Mouse (Mus musculus) forebrain, embryonic 15.5 days (tissue): ENCODE measurements around the gene Cdc42ep5. TPM values are rescaled to one million over a fixed set of nuclear protein-coding genes. Genes with fewer than 3 reads are reported as not detected.
"Not testable (repeated sequence)": the region's sequence is repeated elsewhere in the genome, so short reads cannot be mapped to it uniquely, and the experiment has no call there.

Source experiments
- ATAC-seq: fragments of 200-750 bp; cut with Nextera tagmentation; replicated peaks from 2 replicates; pipeline ENCODE4 v1.8.0; 2017; ENCODE audit warnings: mild to moderate bottlenecking, moderate TSS enrichment, moderate library complexity
- H3K27ac ChIP-seq: fragments of 300-500 bp; sonication (generic); replicated peaks from 2 replicates; pipeline ENCODE4 v1.5.1; 2015; ENCODE audit warnings: mild to moderate bottlenecking, inconsistent platforms
- H3K27me3 ChIP-seq: fragments of 300-500 bp; sonication (generic); 2 replicates; pipeline ENCODE4 v1.6.1; 2015; ENCODE audit warnings: inconsistent platforms
- H3K36me3 ChIP-seq: fragments of 300-500 bp; sonication (generic); 2 replicates; pipeline ENCODE4 v1.6.1; 2015; ENCODE audit warnings: mild to moderate bottlenecking, inconsistent platforms
- H3K4me1 ChIP-seq: fragments of 300-500 bp; sonication (generic); 2 replicates; pipeline ENCODE4 v1.6.1; 2015; ENCODE audit warnings: inconsistent platforms
- H3K4me2 ChIP-seq: fragments of 300-500 bp; sonication (generic); replicated peaks from 2 replicates; pipeline ENCODE4 v1.6.1; 2015; ENCODE audit warnings: mild to moderate bottlenecking, inconsistent platforms
- H3K4me3 ChIP-seq: fragments of 300-500 bp; sonication (generic); 2 replicates; pipeline ENCODE4 v1.5.1; 2015; ENCODE audit warnings: mild to moderate bottlenecking, inconsistent platforms
- H3K9ac ChIP-seq: fragments of 300-500 bp; sonication (generic); replicated peaks from 2 replicates; pipeline ENCODE4 v1.6.1; 2015; ENCODE audit warnings: mild to moderate bottlenecking, inconsistent platforms
- H3K9me3 ChIP-seq: fragments of 300-500 bp; sonication (generic); 2 replicates; pipeline ENCODE4 v1.6.1; 2016; ENCODE audit warnings: inconsistent platforms
- WGBS: fragments of 180-500 bp; shearing (Covaris S2); methylation state at CpG from one replicate; pipeline ENCODE4 v1.1.7; 2015; ENCODE audit warnings: mixed read lengths; 5-methylcytosine and 5-hydroxymethylcytosine counted together
- polyA plus RNA-seq: library from polyadenylated mRNA; unstranded; fragments of >200 nt; fragmentation: Nextera tagmentation; extraction: Ambion mirVana; gene quantifications from 2 replicates; pipeline ENCODE4 v1.2.1, GENCODE M21; 2015

Cdc42ep5 gene
- polyA plus RNA-seq: 4.1 and 6.0 TPM in 2 replicates

DNA sequence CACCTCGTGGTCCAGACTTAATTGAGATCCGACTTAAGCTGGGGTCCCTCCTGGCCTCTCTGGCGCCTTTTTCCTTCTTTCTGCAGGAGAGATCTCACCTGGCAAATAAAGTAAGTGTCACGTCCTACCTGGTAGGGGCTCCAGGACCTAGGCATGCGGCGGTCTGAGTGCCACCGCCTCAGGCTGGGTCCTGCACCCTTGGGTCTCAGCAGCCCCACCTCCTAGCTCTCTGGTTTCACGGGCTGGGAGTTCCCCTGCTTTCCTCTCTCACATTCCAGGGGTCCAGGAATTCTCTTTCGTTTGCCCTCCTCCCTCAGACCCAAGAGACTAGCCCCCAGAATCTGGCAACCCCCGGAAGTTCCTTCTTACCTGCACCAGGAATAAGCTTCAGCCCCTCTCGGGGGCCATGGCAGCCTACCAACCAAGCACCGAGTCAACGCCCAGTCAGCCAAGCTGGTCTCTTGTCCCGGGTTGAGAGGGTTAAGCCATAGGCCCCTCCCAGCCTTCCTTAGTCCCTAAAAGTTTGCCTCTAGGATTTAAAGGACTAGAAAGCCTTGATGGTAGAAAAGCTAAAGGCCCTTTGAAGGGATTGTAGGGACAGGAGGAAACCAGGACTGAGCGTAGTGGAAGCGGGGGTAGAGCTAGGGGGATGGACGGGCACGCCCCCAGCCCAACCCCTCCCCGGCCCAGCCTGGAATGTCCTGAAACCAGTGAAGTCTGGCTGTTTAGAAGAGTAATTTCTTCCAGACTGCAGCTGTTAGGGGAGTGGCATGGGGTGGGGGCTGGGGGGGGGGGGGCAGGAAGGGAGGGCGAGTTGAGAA, at the start of gene Cdc42ep5:
Gene Cdc42ep5, minus strand, starts transcription at position 771 of the 821 bp plus-strand sequence.
- Histone ChIP-seq H3K27me3 (no peaks in the 10 kb centered on the region), H3K4me2 (peak within 1 kb of the TSS; percentile 36), H3K36me3 (no peaks in the 10 kb centered on the region), H3K9me3 (no peaks in the 10 kb centered on the region), H3K27ac (no peak within 1 kb of the TSS), H3K4me3 (peak within 1 kb of the TSS; percentile 23), H3K4me1 (peaks cover 9% of the 10 kb centered on the region), H3K9ac (0 out of 2 replicates have a peak within 1 kb of the TSS, but pooled peaks have one; percentile 22)
- WGBS: under 1% methylated on average over 19 of the region's 20 CpGs
- ATAC-seq: peak; percentile 73

DNA sequence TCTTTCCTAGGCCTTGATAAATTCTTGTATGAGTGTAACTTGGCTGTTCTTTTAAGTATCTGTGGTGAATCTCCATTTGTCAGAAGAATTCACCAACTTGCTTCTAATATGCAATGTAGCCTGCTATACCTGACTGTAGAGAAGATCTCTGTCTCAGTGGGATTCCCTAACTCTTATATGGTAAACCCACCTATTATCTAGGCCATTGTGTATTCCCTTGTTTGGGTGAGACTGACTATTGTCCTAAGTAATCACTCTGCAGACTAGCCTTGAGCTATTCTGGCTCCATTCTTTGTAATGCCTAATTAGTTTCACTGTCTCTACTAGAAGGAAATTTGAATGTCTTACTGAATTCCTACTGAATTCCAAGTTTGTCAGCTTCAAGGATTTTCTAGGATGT, 48.8 kb upstream of the Cdc42ep5 start:
- not testable (repeated sequence) for H3K4me3 ChIP-seq, H3K27ac ChIP-seq, H3K4me2 ChIP-seq, H3K9me3 ChIP-seq, ATAC-seq, H3K4me1 ChIP-seq, H3K9ac ChIP-seq, H3K27me3 ChIP-seq, H3K36me3 ChIP-seq

DNA sequence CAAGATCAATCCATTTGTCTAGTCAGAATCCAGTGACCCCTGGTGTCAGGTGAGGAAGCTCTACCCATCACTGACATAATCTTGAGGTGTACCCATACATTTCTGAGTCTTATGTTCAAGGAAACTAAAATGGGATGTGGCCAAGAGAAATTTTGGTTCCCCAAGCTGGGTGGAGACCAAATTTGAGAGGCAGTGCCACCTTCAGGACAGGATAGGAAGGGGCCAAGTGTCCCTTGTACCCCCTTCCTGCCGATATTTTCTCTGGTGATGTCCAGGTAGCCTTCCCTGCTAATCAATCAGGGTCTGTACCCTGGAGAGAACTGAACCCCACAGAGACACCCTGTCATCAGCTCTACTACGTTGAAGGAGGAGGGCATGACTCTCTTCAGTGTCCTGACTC, 44.0 kb upstream of the Cdc42ep5 start:
- Histone ChIP-seq H3K27ac (no peak overlapping the region), H3K36me3 (no peaks in the 10 kb centered on the region), H3K4me1 (no peaks in the 10 kb centered on the region), H3K9me3 (no peaks in the 10 kb centered on the region), H3K4me3 (no peak overlapping the region), H3K9ac (no peak overlapping the region), H3K27me3 (no peaks in the 10 kb centered on the region), H3K4me2 (no peak overlapping the region)
- 36% methylated on average over 2 of the region's 2 CpGs for WGBS
- no peak for ATAC-seq

DNA sequence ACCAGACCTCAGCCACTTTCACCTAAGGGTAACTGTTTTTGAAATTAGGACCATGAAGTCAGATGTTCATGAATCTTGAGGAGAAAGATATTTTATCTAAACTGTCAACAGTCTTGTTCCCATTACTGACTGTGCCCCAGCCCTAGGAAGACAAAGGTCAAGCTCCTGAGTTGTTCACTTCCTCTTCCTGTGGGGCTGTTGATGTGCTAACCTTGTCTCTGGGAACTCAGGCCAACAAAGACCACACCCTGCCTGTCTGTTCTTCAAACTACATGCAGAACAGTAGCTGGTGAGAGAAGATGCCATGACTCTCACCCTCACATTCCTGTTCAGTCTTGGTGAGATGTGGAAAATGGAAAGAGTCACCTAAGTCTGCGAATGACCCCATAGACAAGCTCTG, 42.5 kb upstream of the Cdc42ep5 start:
- no peak for ATAC-seq
- 82% methylated on average over 1 of the region's 1 CpGs for WGBS
- H3K4me3 ChIP-seq: no peak overlapping the region

DNA sequence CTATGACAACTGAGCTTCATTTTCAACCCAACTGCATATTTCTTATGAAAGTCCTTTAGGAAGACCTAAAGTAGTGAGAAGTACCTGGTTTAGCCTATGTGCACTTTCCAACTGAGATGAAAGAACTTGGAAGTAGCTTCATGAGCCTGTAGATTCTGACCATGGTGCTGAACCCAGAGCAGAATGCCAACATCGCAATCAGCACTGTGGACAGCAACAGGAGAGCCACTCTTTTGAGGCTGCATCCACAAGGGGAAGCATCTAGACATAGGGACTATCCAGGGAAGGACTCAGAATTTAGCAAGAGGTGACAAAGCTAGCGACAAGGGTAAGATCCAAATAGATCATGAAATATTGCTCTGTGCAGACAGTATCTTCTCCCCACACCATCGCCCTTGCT, 13.8 kb upstream of the Cdc42ep5 start:
- Histone ChIP-seq H3K9me3 (no peaks in the 10 kb centered on the region), H3K27ac (no peak overlapping the region), H3K4me3 (no peak overlapping the region), H3K36me3 (no peaks in the 10 kb centered on the region), H3K27me3 (no peaks in the 10 kb centered on the region), H3K4me1 (no peaks in the 10 kb centered on the region), H3K4me2 (no peak overlapping the region), H3K9ac (no peak overlapping the region)
- ATAC-seq: no peak
- 53% methylated on average over 3 of the region's 3 CpGs for WGBS

More for the DNA sequence above, 42.5 kb upstream of the Cdc42ep5 start:
- Histone ChIP-seq H3K27ac (no peak overlapping the region), H3K9me3 (no peaks in the 10 kb centered on the region), H3K4me2 (no peak overlapping the region), H3K27me3 (no peaks in the 10 kb centered on the region), H3K36me3 (no peaks in the 10 kb centered on the region), H3K9ac (no peak overlapping the region), H3K4me1 (no peaks in the 10 kb centered on the region)

DNA sequence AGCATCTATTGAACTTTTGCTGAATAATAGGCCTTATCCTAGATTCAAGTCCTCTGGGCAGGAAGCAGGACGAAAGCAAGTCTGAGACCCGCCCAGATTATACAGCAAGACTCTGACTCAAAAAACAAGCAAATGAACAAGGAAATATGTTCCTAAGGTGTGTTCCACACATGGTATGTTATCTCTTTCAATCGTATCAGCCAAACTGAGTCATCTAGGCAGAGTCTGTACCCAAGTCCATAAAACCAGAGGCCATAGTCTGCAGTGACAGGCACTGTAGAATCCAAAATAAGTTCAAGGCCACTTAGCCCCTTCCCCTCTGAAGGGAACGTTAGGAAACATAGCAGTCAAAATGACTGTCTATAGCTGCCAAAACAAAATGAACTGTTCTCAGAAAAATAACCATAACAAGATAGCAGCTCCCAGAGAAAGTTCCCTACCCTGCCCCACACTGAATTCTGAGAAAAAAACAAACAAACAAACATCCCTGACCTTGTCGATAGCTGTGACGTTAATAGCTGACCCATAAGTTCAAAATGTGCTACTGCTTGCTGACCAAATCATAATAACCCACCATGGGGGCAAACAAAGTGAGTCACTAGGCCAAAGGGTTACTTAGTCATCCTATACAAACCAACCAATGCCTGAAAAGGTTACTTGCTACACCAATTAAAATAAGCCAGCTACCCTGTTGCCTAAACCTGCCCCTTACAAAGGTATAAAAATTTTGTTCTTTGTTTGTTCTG, 5.7 kb upstream of the Cdc42ep5 start:
- H3K4me2 ChIP-seq: no peak overlapping the region
- WGBS: 83% methylated on average over 6 of the region's 6 CpGs
- H3K36me3 ChIP-seq: no peaks in the 10 kb centered on the region

DNA sequence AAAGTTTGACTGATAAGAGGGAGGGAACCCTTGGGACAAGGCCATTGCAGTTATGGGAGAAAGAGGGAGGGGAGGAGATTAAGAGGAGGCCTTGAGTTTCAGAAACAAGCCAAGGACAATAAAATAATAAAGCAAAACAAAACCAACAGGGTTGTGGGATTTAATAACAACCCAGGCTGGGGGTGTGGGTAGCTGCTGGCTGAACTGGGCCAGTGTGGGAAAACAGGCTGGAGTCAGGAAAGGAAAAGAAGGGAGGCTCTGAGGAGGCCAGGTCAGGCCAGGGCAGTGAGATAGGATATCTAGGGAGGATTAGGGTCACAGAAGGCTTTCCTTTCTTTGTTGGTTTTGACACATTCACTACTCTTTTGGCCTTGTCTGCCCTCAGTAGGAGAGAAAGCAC, 2.4 kb upstream of the Cdc42ep5 start:
- Histone ChIP-seq H3K4me1 (peaks cover 9% of the 10 kb centered on the region), H3K27me3 (no peaks in the 10 kb centered on the region), H3K36me3 (no peaks in the 10 kb centered on the region), H3K4me3 (no peak overlapping the region), H3K9me3 (no peaks in the 10 kb centered on the region), H3K9ac (no peak overlapping the region), H3K27ac (no peak overlapping the region), H3K4me2 (no peak overlapping the region)
- no peak for ATAC-seq

More for the DNA sequence above, 5.7 kb upstream of the Cdc42ep5 start:
- Histone ChIP-seq H3K9me3 (no peaks in the 10 kb centered on the region), H3K27me3 (no peaks in the 10 kb centered on the region), H3K4me1 (no peaks in the 10 kb centered on the region), H3K27ac (no peak overlapping the region), H3K9ac (no peak overlapping the region), H3K4me3 (no peak overlapping the region)
- no peak for ATAC-seq

DNA sequence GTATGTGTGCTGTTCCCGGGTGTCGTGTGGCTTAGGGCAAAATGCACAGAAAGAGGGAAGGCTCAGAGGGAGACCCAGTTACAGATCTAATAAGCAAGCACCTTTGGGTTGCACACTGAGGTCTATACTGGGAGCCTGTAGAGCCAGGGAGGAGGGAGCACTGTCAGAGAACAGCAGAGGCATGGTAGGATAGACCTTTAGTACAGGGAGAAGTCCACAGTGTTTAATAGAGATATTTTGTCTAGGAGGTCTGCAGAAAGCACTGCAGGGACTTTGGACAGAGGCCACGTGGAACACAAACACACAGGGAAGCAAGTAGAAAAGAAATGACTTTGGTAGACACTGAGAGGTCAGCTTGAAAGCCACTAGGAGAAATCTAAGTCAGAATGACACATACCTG, 626 bp upstream of the Cdc42ep5 start:
- H3K4me2 ChIP-seq: no peak overlapping the region
- H3K9me3 ChIP-seq: no peaks in the 10 kb centered on the region
- H3K36me3 ChIP-seq: no peaks in the 10 kb centered on the region
- WGBS: 25% methylated on average over 3 of the region's 3 CpGs
- no peak overlapping the region for H3K4me3 ChIP-seq
- no peak for ATAC-seq
- H3K9ac ChIP-seq: no peak overlapping the region
- H3K4me1 ChIP-seq: peaks cover 9% of the 10 kb centered on the region
- H3K27ac ChIP-seq: no peak overlapping the region
- no peaks in the 10 kb centered on the region for H3K27me3 ChIP-seq

DNA sequence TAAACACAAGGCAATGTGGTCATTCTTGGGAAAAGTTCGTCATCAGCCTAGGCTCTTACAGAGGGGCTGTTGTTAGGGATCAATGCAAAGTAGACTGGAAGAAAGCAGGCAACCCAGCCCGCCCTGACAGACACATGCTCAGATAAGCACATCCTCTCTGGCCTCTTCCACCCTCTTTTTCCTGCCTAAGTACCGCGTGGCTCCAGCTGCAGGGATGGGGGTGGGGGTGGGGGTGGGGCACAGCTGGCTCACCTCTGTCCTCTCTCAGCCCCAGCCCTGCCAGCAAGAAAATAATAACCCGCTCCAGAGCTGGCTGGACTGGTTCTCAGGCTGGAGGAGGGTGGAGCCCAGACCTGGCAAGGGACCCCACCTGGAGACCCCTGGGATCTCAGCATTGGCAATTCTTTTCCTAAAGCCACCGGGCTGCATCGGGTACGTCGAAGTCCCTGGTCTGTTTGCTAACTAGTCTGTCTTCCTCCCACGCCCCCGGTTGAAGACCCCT, 1.0 kb downstream of the Cdc42ep5 start:
- peak overlapping the region; percentile 36 for H3K4me2 ChIP-seq
- no peaks in the 10 kb centered on the region for H3K27me3 ChIP-seq
- 2% methylated on average over 11 of the region's 11 CpGs for WGBS
- H3K9ac ChIP-seq: no peak overlapping the region
- no peak overlapping the region for H3K27ac ChIP-seq
- H3K9me3 ChIP-seq: no peaks in the 10 kb centered on the region
- H3K4me3 ChIP-seq: peak overlapping the region; percentile 23
- H3K4me1 ChIP-seq: peaks cover 9% of the 10 kb centered on the region
- H3K36me3 ChIP-seq: no peaks in the 10 kb centered on the region
- no peak; the same call in 1 of the 2 replicates for ATAC-seq

DNA sequence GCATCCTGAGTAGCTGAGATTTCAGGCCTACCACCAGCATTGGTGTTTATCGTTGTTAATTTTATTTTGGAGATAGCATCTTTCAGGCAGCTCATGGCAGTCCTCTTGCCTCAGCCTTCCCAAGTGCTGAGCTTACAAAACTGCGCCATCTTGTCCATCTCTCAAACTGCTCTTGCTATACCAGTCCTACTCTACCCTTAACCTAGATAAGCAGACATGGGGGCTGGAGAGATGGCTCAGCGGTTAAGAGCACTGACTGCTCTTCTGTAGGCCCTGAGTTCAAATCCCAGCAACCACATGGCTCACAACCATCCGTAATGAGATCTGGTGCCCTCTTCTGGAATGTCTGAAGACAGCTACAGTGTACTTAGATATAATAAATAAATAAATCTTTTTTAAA, 3.1 kb downstream of the Cdc42ep5 start:
- not testable (repeated sequence) for H3K4me3 ChIP-seq, H3K4me2 ChIP-seq, H3K4me1 ChIP-seq, ATAC-seq, H3K9me3 ChIP-seq, H3K9ac ChIP-seq, H3K27ac ChIP-seq, H3K36me3 ChIP-seq, H3K27me3 ChIP-seq
- WGBS: 95% methylated on average over 4 of the region's 4 CpGs

DNA sequence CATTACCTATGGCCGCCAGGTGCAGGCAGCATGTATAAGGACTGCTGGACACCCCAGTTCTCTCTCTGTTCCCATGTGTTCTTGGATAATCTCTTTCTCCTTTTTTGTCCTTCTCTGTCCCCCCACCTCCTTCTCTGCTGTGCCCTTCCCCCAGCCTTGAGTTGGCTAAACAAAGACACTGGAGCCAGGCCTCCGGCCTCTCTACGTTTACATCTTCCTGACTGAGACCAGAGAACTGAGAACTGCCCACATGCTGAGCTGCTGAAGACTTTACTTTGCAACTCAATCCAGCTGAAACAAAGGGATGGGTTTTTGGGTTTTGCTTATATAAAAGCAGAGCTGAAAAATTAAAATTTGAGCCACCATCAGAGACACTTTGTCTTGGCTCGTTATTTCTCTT, 9.7 kb downstream of the Cdc42ep5 start:
- H3K27ac ChIP-seq: no peak overlapping the region
- no peak overlapping the region for H3K4me3 ChIP-seq
- WGBS: 38% methylated on average over 4 of the region's 4 CpGs
- ATAC-seq: no peak
- peaks cover 19% of the 10 kb centered on the region; the same call in 1 of the 2 replicates for H3K27me3 ChIP-seq
- no peak overlapping the region for H3K9ac ChIP-seq
- H3K4me1 ChIP-seq: peaks cover 16% of the 10 kb centered on the region
- no peaks in the 10 kb centered on the region for H3K9me3 ChIP-seq
- no peak overlapping the region for H3K4me2 ChIP-seq
- no peaks in the 10 kb centered on the region for H3K36me3 ChIP-seq

DNA sequence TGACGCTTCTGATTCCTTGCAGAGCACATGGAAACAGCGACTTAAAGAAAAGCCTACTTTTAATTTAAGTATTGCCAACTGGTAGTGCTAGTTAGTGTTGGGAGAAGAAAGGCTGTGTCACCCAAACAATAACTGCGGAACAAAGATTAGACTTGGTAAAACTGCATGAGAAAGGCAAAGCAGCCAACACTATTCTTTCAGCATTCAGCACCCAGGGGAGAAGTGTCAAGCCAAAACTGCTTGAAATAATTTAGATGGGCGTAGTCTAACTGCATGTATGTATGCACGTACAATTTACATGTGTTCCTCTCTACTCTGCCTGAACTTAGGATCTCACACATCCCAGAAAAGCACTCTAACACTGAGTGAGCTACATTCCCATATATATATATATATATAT, 10.3 kb downstream of the Cdc42ep5 start:
- no peak for ATAC-seq
- WGBS: 76% methylated on average over 5 of the region's 5 CpGs

More for the DNA sequence above, 10.3 kb downstream of the Cdc42ep5 start:
- no peak overlapping the region for H3K9ac ChIP-seq
- H3K36me3 ChIP-seq: no peaks in the 10 kb centered on the region
- H3K4me1 ChIP-seq: peaks cover 19% of the 10 kb centered on the region
- H3K4me2 ChIP-seq: no peak overlapping the region
- H3K4me3 ChIP-seq: no peak overlapping the region
- no peaks in the 10 kb centered on the region for H3K9me3 ChIP-seq
- H3K27ac ChIP-seq: no peak overlapping the region
- H3K27me3 ChIP-seq: peaks cover 19% of the 10 kb centered on the region; the same call in 1 of the 2 replicates
